Mouse (Mus musculus) induced T-regulatory cell, adult 2 months (primary cell): Measurements from ENCODE around the gene Unc50.

Source experiments
- DNase-seq: peaks from one replicate; pipeline ENCODE4 v3.0.0-alpha.2; 2012; ENCODE audit warnings: low read depth

Gene Unc50

DNA sequence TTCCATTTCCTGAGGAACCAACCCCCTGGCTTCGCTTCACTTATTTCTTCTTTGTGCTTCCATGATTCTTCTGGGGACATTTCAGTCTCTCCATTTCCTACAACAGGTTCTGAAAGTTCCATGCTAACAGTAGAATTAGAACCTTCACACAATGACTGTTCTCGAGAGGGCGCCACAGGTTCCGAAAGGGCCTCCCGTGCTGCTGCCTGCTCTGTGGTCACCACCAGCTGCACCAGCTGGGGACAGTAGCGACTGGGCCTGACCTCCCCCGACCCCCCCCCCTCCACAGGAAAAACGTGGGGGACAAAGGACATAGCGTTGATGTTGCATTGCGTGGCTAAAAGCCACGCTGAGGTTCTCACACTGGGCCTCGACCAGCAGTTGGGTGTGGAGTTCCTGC is 58.6 kb downstream of the Unc50 start:
- DNase-seq = no peak
